Mouse (Mus musculus): ENCODE data around the gene Frmd8. TPM values are rescaled to one million over a fixed set of nuclear protein-coding genes. Genes with fewer than 3 reads are reported as not detected.
"Not testable (repeated sequence)": the region's sequence is repeated elsewhere in the genome, so short reads cannot be mapped to it uniquely, and the experiment has no call there.

Gene Frmd8
- polyA plus RNA-seq, 1 experiment from 2014 or later = 24.0 TPM

DNA sequence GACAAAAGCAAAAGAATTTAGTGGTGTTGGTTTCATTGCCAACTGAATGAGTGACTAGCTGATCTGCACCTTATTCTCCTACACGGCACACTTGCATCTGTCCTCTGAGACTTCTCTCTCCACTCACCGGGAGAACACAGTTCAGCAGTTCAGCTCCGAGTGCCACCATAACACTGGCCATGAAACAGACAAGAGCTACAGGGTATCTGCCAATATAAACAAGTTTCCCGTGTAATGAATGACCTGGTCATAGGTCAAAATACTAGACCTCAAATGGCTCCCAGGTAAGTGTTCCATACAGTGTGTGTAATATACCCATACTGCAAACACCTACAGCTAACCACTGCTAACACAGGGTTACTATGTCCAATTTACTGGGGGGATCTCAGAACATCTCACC, 14.1 kb upstream of the Frmd8 start:
- H3K4me2 ChIP-seq (replicated peaks; ENCODE audit: low read depth) = no peak overlapping the region
- H3K4me1 ChIP-seq (replicated peaks; ENCODE audit: control insufficient read depth, insufficient read depth, low read length) = peaks cover 3% of the 10 kb centered on the region
- no peaks in the 10 kb centered on the region for H3K36me3 ChIP-seq (ENCODE audit: control insufficient read depth, insufficient read depth)
- no peak overlapping the region for H3K4me3 ChIP-seq (ENCODE audit: low read depth, low read length)
- ATAC-seq = no peak
- WGBS = 30% methylated on average over 4 of the region's 4 CpGs
- no peak overlapping the region for H3K27ac ChIP-seq (ENCODE audit: low read depth, low read length)
- no peaks in the 10 kb centered on the region for H3K9me3 ChIP-seq (ENCODE audit: control insufficient read depth)
- no peaks in the 10 kb centered on the region for H3K27me3 ChIP-seq (replicated peaks; ENCODE audit: control insufficient read depth, insufficient read depth, low read length)
- TF ChIP-seq CTCF (IDR thresholded peaks at IDR 0.05; ENCODE audit: low read depth) = no peak
- no peak overlapping the region for H3K9ac ChIP-seq (ENCODE audit: low read depth, low read length)

DNA sequence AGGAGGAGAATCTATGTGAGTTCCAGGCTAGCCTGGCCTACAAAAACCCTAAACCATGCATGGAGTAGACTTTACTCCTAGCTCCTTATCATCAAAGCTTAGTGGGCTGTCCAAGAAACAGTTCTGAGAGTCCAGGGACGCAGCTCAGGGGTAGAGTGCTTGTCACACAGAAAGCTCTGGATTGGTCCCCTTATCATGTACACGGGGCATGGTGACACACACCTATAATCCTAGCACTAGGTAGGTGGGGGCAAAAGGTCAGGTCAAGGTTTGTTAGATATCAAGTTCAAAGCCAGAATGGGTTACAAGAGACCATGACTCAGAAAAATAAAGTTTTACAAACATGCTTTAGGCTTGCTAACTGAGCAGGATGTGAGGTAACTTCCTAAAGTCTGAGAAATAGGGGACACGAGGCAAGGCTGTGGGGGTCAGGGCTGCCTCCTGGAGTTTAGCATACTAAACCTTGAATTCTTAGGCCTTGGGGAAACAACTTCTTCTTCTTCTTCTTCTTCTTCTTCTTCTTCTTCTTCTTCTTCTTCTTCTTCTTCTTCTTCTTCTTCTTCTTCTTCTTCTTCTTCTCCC, 12.3 kb upstream of the Frmd8 start:
- no peak overlapping the region for H3K4me2 ChIP-seq (replicated peaks; ENCODE audit: low read depth)
- no peak overlapping the region for H3K27ac ChIP-seq (ENCODE audit: low read depth, low read length)
- ATAC-seq = peak; percentile 76
- H3K9me3 ChIP-seq (ENCODE audit: control insufficient read depth) = no peaks in the 10 kb centered on the region
- peaks cover 3% of the 10 kb centered on the region; the same call in 1 of the 2 replicates for H3K4me1 ChIP-seq (replicated peaks; ENCODE audit: control insufficient read depth, insufficient read depth, low read length)
- TF ChIP-seq CTCF (IDR thresholded peaks at IDR 0.05; ENCODE audit: low read depth) = no peak
- no peak overlapping the region for H3K9ac ChIP-seq (ENCODE audit: low read depth, low read length)
- H3K36me3 ChIP-seq (ENCODE audit: control insufficient read depth, insufficient read depth) = no peaks in the 10 kb centered on the region
- 38% methylated on average over 3 of the region's 3 CpGs for WGBS
- no peak overlapping the region for H3K4me3 ChIP-seq (ENCODE audit: low read depth, low read length)
- H3K27me3 ChIP-seq (replicated peaks; ENCODE audit: control insufficient read depth, insufficient read depth, low read length) = no peaks in the 10 kb centered on the region

DNA sequence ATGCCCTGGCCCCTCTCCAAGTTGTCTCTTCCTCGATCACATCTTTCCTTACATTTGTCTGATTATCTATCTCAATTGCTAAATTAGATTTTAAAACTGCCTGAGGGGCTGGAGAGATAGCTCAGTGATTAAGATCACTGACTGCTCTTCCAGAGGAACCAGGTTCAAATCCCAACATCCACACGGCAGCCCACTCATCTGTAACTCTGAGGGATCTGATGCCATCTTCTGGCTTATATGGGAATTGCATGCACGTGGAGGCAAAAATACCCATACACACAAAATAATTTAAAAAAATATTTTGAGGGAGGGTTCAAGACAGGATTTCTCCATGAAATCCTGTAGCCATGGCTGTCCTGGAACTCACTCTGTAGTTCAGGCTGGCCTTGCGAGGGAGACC, 10.8 kb upstream of the Frmd8 start:
- Histone ChIP-seq H3K4me3 (ENCODE audit: low read depth, low read length) (no peak overlapping the region), H3K4me2 (replicated peaks; ENCODE audit: low read depth) (no peak overlapping the region), H3K9ac (ENCODE audit: low read depth, low read length) (no peak overlapping the region), H3K36me3 (ENCODE audit: control insufficient read depth, insufficient read depth) (no peaks in the 10 kb centered on the region), H3K4me1 (replicated peaks; ENCODE audit: control insufficient read depth, insufficient read depth, low read length) (peaks cover 3% of the 10 kb centered on the region; the same call in 1 of the 2 replicates), H3K27ac (ENCODE audit: low read depth, low read length) (no peak overlapping the region), H3K27me3 (replicated peaks; ENCODE audit: control insufficient read depth, insufficient read depth, low read length) (no peaks in the 10 kb centered on the region), H3K9me3 (ENCODE audit: control insufficient read depth) (no peaks in the 10 kb centered on the region)
- 62% methylated on average over 4 of the region's 4 CpGs for WGBS
- ATAC-seq = no peak
- TF ChIP-seq CTCF (IDR thresholded peaks at IDR 0.05; ENCODE audit: low read depth) = peak; percentile 71

DNA sequence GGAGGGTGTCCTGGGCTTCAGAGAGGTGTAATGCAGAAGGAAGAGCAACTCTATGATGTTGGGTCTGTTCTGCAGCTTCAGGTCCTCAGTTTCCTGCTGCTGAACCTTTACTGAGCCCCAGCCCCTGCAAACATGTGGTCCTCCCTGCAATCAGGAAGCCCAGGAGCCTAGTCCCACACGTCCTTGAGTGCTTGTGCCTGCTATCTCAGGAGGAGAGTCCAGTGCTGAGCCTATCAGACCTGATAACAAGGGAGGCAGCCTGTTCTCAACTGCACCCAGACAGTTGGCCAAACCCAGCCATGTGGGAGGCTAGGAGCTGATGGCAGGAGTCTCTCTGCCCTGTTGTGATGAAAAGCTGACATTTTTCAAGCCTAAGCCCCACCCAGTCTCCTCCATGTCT, 8.9 kb upstream of the Frmd8 start:
- no peaks in the 10 kb centered on the region for H3K9me3 ChIP-seq (ENCODE audit: control insufficient read depth)
- H3K4me3 ChIP-seq (ENCODE audit: low read depth, low read length) = no peak overlapping the region
- WGBS = 16% methylated on average over 1 of the region's 1 CpGs
- no peaks in the 10 kb centered on the region for H3K27me3 ChIP-seq (replicated peaks; ENCODE audit: control insufficient read depth, insufficient read depth, low read length)
- no peak for TF ChIP-seq CTCF (IDR thresholded peaks at IDR 0.05; ENCODE audit: low read depth)
- peak; percentile 51 for ATAC-seq
- no peak overlapping the region for H3K4me2 ChIP-seq (replicated peaks; ENCODE audit: low read depth)
- no peaks in the 10 kb centered on the region for H3K36me3 ChIP-seq (ENCODE audit: control insufficient read depth, insufficient read depth)
- H3K9ac ChIP-seq (ENCODE audit: low read depth, low read length) = no peak overlapping the region
- peak overlapping the region; percentile 22 for H3K27ac ChIP-seq (ENCODE audit: low read depth, low read length)
- peaks cover 3% of the 10 kb centered on the region; the same call in 1 of the 2 replicates for H3K4me1 ChIP-seq (replicated peaks; ENCODE audit: control insufficient read depth, insufficient read depth, low read length)

DNA sequence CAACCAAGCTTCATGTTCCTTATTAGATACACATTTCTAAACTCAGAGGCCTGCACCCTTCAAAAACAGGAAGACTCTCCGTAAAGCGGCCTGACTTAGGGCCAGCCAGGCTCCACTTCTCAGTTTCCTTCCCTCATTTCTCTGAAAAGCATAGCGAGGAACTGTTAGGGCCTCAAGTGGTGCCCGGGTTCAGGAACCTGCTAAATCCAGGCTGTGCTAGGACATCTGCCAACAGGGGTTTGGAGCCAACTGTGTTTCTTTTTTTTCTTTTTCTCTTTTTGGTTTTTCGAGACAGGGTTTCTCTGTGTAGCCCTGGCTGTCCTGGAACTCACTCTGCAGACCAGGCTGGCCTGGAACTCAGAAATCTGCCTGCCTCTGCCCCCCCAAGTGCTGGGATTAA, 7.0 kb upstream of the Frmd8 start:
- 70% methylated on average over 5 of the region's 5 CpGs for WGBS
- not testable (repeated sequence) for H3K27ac ChIP-seq (ENCODE audit: low read depth, low read length)

DNA sequence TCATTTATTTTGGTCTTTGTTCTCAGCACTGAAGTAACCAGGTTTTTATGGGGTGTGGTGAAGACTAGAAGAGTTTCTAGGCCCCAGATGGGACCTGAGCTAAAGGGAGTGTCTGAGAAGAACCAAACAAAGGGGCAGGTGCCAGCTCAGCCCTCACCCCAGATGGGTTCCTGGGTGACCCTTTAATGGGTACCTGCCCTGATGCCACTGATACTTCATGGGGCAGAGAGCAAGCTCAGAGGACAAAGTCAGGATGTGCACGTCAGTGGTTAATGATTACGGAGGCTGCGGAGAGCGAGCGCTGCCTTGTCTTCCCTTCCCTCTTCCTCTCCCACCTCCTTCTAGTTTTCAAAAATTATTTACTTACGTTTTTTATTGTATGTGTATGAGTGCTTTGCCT, 6.1 kb upstream of the Frmd8 start:
- H3K9ac ChIP-seq (ENCODE audit: low read depth, low read length) = no peak overlapping the region
- no peak overlapping the region; the same call in 1 of the 2 replicates for H3K27ac ChIP-seq (ENCODE audit: low read depth, low read length)
- no peak for TF ChIP-seq CTCF (IDR thresholded peaks at IDR 0.05; ENCODE audit: low read depth)

More for the DNA sequence above, 7.0 kb upstream of the Frmd8 start:
- H3K9ac ChIP-seq (ENCODE audit: low read depth, low read length); ATAC-seq; H3K36me3 ChIP-seq (ENCODE audit: control insufficient read depth, insufficient read depth); H3K9me3 ChIP-seq (ENCODE audit: control insufficient read depth); H3K4me2 ChIP-seq (replicated peaks; ENCODE audit: low read depth); H3K4me3 ChIP-seq (ENCODE audit: low read depth, low read length); H3K4me1 ChIP-seq (replicated peaks; ENCODE audit: control insufficient read depth, insufficient read depth, low read length); H3K27me3 ChIP-seq (replicated peaks; ENCODE audit: control insufficient read depth, insufficient read depth, low read length): not testable (repeated sequence)

DNA sequence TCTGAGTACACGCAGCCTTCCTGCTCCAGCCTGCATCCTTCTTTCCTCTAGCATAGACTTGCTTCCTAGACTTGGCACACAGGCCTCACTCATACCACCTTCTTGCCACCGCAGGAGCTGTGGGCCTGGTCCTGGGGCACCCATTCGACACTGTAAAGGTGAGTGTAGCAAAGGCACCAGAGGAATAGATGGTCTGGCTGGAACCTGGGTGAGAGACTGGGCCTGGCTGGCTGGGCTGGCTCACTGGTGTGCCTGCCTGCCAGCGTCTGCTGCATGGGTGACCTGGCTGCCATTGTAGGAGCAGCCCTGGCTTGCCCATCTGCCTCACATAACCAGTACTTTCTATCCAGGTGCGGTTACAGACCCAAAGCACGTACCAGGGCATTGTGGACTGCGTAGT, 4.7 kb upstream of the Frmd8 start:
- WGBS = 93% methylated on average over 7 of the region's 7 CpGs
- Histone ChIP-seq H3K4me2 (replicated peaks; ENCODE audit: low read depth) (no peak overlapping the region), H3K27ac (ENCODE audit: low read depth, low read length) (no peak overlapping the region), H3K4me1 (replicated peaks; ENCODE audit: control insufficient read depth, insufficient read depth, low read length) (no peaks in the 10 kb centered on the region; the same call in 1 of the 2 replicates), H3K9me3 (ENCODE audit: control insufficient read depth) (no peaks in the 10 kb centered on the region), H3K9ac (ENCODE audit: low read depth, low read length) (no peak overlapping the region), H3K36me3 (ENCODE audit: control insufficient read depth, insufficient read depth) (no peaks in the 10 kb centered on the region), H3K27me3 (replicated peaks; ENCODE audit: control insufficient read depth, insufficient read depth, low read length) (no peaks in the 10 kb centered on the region), H3K4me3 (ENCODE audit: low read depth, low read length) (no peak overlapping the region)
- no peak for TF ChIP-seq CTCF (IDR thresholded peaks at IDR 0.05; ENCODE audit: low read depth)
- ATAC-seq = no peak

More for the DNA sequence above, 6.1 kb upstream of the Frmd8 start:
- 48% methylated on average over 6 of the region's 6 CpGs for WGBS
- H3K27me3 ChIP-seq (replicated peaks; ENCODE audit: control insufficient read depth, insufficient read depth, low read length) = no peaks in the 10 kb centered on the region
- H3K4me1 ChIP-seq (replicated peaks; ENCODE audit: control insufficient read depth, insufficient read depth, low read length) = no peaks in the 10 kb centered on the region; the same call in 1 of the 2 replicates
- H3K36me3 ChIP-seq (ENCODE audit: control insufficient read depth, insufficient read depth) = no peaks in the 10 kb centered on the region
- peak; percentile 62 for ATAC-seq
- H3K4me2 ChIP-seq (replicated peaks; ENCODE audit: low read depth) = no peak overlapping the region
- no peak overlapping the region for H3K4me3 ChIP-seq (ENCODE audit: low read depth, low read length)
- H3K9me3 ChIP-seq (ENCODE audit: control insufficient read depth) = no peaks in the 10 kb centered on the region
